ENCODE assay signal across 10 mouse cellular contexts in genomic region chr15:27655015-27655414, GRCm38 (mm10). TPM values are rescaled to one million over a fixed set of nuclear protein-coding genes. Genes with fewer than 3 reads are reported as not detected.
DNase-seq lines count a peak whose midpoint lies in the region; ATAC-seq lines count a peak whose summit lies in the region.
"Had no signal": no experiment of that assay in that cellular context is flagged by ENCODE, and none has a peak within 500 bp of the region (broad histone marks: within the 10 kb centered on the region; RNA-seq: fewer than 3 reads in every experiment).

No protein-coding gene starts in this region.

- no peaks in the 10 kb centered on the region for H3K9me3 ChIP-seq in kidney, embryonic 14.5 days (ENCODE audit: control insufficient read depth, low read length)

- no peak overlapping the region for H3K27ac ChIP-seq in kidney, embryonic 14.5 days (ENCODE audit: low read depth, low read length)

- 14% methylated on average over 5 of the region's 5 CpGs for WGBS in kidney, embryonic 14.5 days

- H3K36me3 ChIP-seq in kidney, embryonic 14.5 days (ENCODE audit: control insufficient read depth, insufficient read depth, low read length): no peaks in the 10 kb centered on the region

- H3K4me2 ChIP-seq in kidney, embryonic 14.5 days (replicated peaks; ENCODE audit: low read depth, low read length): no peak overlapping the region

- H3K9ac ChIP-seq in kidney, embryonic 14.5 days (ENCODE audit: low read depth, low read length): no peak overlapping the region

- ATAC-seq in kidney, embryonic 14.5 days (ENCODE audit: low FRiP score, low TSS enrichment): no peak
- ATAC-seq in monocyte, adult 5-6 weeks (replicated peaks; ENCODE audit: insufficient number of reproducible peaks, low FRiP score, low TSS enrichment, poor library complexity, severe bottlenecking): no peak
- no peak for ATAC-seq in erythroid progenitor cell, adult 5-6 weeks (replicated peaks; ENCODE audit: low FRiP score, poor library complexity, severe bottlenecking)
- ATAC-seq: activated CD4-positive, CD25-positive, alpha-beta regulatory T cell, adult 4 months had no signal

- peak; percentile 25 for DNase-seq in kidney, adult 18-20 months
- DNase-seq in B cell, adult 2 months: peak; percentile 45 to 48
- peak; percentile 61 for DNase-seq in adipocyte (ENCODE audit: low spot score)
- peak; percentile 84 to 85 for DNase-seq in kidney, postnatal 4 days
- no peak for DNase-seq in right cerebral cortex, postnatal 25 days

- H3K27me3 ChIP-seq in kidney, embryonic 14.5 days (ENCODE audit: control insufficient read depth, insufficient read depth, low read length): no peaks in the 10 kb centered on the region

- no peak overlapping the region for H3K4me3 ChIP-seq in kidney, embryonic 14.5 days (ENCODE audit: low read length)
- H3K4me3 ChIP-seq: erythroblast, embryonic 14.5 days had no signal

- no peaks in the 10 kb centered on the region for H3K4me1 ChIP-seq in kidney, embryonic 14.5 days (ENCODE audit: control insufficient read depth, insufficient read depth, low read length)

RNA-seq across cellular contexts. Expression of gene Otulin, which starts 24.5 kb away (rescaled TPM):
- 38.5 and 41.3 TPM in 2 replicates for polyA plus RNA-seq in kidney, embryonic 14.5 days (2014; fragmentation: Nextera tagmentation; extraction: Ambion mirVana)
- total RNA-seq in monocyte, adult 5-6 weeks (2017): 78.2 to 132 TPM (median 118 TPM) in 3 replicates
- total RNA-seq in erythroid progenitor cell, adult 5-6 weeks (2015; ENCODE audit: low replicate concordance): 22.0 and 24.7 TPM in 2 replicates
- total RNA-seq in erythroid progenitor cell, adult 5-6 weeks (2017; ENCODE audit: low replicate concordance): 15.7 and 21.9 TPM in 2 replicates

RNA-seq across cellular contexts. Expression of gene Otulinl, which starts 26.4 kb away (rescaled TPM):
- 25.1 and 26.0 TPM in 2 replicates for polyA plus RNA-seq in kidney, embryonic 14.5 days (2014; fragmentation: Nextera tagmentation; extraction: Ambion mirVana)
- total RNA-seq in monocyte, adult 5-6 weeks (2017): 110 to 158 TPM (median 149 TPM) in 3 replicates
- total RNA-seq in erythroid progenitor cell, adult 5-6 weeks (2015; ENCODE audit: low replicate concordance): 9.2 and 36.0 TPM in 2 replicates
- total RNA-seq in erythroid progenitor cell, adult 5-6 weeks (2017; ENCODE audit: low replicate concordance): 2.2 and 8.5 TPM in 2 replicates
